Mouse (Mus musculus): ENCODE results near the gene Pdk2. TPM values are rescaled to one million over a fixed set of nuclear protein-coding genes. Genes with fewer than 3 reads are reported as not detected.

Gene Pdk2
- total and polyA plus RNA-seq, 2 experiments from 2014 or later: 14.1 to 30.8 TPM

DNA sequence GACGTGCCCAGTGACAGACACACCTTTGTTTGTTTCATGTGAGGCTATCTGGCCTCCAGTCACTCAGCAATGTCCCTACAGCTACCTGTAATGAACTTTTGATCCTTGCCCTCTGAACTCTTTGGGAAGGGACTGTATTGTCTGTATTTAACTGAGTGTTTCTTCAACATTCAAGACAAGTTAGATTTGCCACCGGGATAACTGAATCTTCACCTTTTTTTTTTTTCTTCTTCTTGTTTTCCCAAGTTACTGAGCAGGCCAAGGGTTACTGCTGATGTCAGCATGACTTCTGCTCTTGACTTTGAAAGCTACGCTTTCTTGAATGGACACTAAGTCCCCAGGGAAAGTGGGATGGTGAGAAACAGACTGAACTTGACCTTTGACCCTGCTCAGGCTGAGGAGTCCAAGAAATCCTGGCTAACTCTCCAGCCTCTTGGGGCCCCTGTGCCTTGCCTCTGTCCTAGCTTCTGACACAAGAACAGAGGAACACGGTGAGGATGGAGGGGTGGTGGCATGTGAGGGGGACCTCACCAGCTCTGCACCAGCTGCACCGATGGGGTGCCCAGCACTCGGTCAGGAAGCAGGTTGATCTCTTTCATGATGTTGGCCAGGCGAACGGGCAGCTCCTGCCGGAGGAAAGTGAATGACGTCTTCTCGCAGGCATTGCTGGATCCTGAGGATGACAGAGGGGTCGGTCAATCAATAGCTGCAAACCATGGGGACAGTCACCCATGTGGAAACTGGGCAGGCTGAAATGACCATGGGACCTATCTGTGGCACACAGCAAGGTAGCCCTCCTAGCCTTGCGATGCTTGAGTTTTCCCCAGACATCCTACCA, 2.1 kb downstream of the Pdk2 start:
- DNase-seq (ENCODE audit: low spot score) (no peak), ATAC-seq (ENCODE audit: low FRiP score) (no peak)
- TF ChIP-seq CTCF (IDR thresholded peaks at IDR 0.05): no peak
- Histone ChIP-seq H3K27ac (ENCODE audit: low read depth, low read length) (no peak overlapping the region), H3K4me1 (ENCODE audit: insufficient read depth, low read length) (peaks cover 5% of the 10 kb centered on the region; the same call in 1 of the 2 replicates), H3K9ac (replicated peaks; ENCODE audit: low read length, poor library complexity, severe bottlenecking) (no peak overlapping the region), H3K4me2 (ENCODE audit: low read depth, low read length, poor library complexity, severe bottlenecking) (no peak overlapping the region), H3K36me3 (ENCODE audit: insufficient read depth, low read length) (peaks cover 2% of the 10 kb centered on the region; the same call in 1 of the 2 replicates), H3K9me3 (ENCODE audit: low read length) (no peaks in the 10 kb centered on the region), H3K4me3 (ENCODE audit: low read depth, low read length) (no peak overlapping the region), H3K27me3 (ENCODE audit: insufficient read depth, low read length) (no peaks in the 10 kb centered on the region)
- WGBS: 88% methylated on average over 13 of the region's 13 CpGs

DNA sequence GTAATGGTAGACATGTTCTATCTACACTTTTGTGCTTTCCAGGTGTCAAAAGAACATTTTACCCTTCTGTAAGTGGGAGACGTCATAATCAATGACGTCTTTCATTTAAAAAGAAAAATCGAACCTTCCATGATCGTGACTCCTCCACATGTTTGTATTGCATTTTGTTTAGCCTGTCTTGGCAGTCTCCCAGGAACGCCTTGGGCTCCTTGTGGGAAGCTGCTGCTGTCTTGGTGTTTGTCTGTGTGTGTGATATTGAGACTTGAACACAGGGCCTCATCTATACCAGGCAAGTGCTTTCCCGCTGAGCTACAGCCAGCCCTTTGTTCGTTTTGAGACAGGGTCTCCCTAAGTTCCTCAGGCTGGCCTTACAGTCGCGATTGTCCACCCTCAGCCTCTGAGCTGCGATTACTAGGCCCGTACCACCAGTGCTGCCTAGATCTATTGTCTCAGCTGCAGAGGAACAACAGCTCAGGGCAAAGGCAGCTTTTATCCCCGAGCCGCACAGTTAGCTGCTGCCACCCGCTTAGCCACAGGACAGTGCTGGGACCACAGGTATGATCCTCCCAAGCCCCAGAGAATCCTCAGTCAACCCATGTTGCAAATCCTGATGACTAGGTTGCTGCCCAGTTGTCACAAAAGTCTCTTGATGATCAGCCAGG, 2.9 kb downstream of the Pdk2 start:
- Histone ChIP-seq H3K9me3 (ENCODE audit: low read length) (no peaks in the 10 kb centered on the region), H3K27me3 (ENCODE audit: insufficient read depth, low read length) (no peaks in the 10 kb centered on the region), H3K4me2 (ENCODE audit: low read depth, low read length, poor library complexity, severe bottlenecking) (no peak overlapping the region), H3K9ac (replicated peaks; ENCODE audit: low read length, poor library complexity, severe bottlenecking) (no peak overlapping the region), H3K27ac (ENCODE audit: low read depth, low read length) (no peak overlapping the region), H3K36me3 (ENCODE audit: insufficient read depth, low read length) (peaks cover 2% of the 10 kb centered on the region; the same call in 1 of the 2 replicates), H3K4me3 (ENCODE audit: low read depth, low read length) (no peak overlapping the region), H3K4me1 (ENCODE audit: insufficient read depth, low read length) (peaks cover 5% of the 10 kb centered on the region; the same call in 1 of the 2 replicates)
- DNase-seq (ENCODE audit: low spot score): no peak
- no peak for TF ChIP-seq CTCF (IDR thresholded peaks at IDR 0.05)
- 70% methylated on average over 14 of the region's 14 CpGs for WGBS
- ATAC-seq (ENCODE audit: low FRiP score): no peak

DNA sequence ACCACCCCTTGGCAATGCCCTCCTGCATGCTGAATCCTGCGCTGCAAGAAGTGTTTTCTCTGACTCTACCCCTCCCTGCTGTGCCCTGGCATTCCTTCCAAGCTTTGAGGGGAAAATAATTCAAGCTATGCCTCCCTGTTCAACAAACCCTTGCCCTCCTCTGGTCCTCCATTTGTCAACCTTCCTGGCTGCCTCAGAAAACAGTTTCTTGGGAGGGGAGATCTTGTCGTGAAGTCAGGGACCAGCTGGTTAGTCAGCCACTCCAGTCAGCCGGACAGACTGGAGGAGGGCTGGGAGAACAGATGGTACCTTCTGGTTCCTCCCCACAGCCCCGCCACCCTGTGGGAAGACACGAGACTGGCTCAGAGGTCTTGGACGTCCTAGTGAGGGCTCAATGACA, 3.8 kb downstream of the Pdk2 start:
- Histone ChIP-seq H3K27ac (ENCODE audit: low read depth, low read length) (no peak overlapping the region), H3K4me1 (ENCODE audit: insufficient read depth, low read length) (peaks cover 5% of the 10 kb centered on the region; the same call in 1 of the 2 replicates), H3K36me3 (ENCODE audit: insufficient read depth, low read length) (peaks cover 2% of the 10 kb centered on the region; the same call in 1 of the 2 replicates), H3K9ac (replicated peaks; ENCODE audit: low read length, poor library complexity, severe bottlenecking) (no peak overlapping the region), H3K27me3 (ENCODE audit: insufficient read depth, low read length) (no peaks in the 10 kb centered on the region), H3K9me3 (ENCODE audit: low read length) (no peaks in the 10 kb centered on the region), H3K4me2 (ENCODE audit: low read depth, low read length, poor library complexity, severe bottlenecking) (no peak overlapping the region), H3K4me3 (ENCODE audit: low read depth, low read length) (no peak overlapping the region)
- ATAC-seq (ENCODE audit: low FRiP score) (no peak), DNase-seq (ENCODE audit: low spot score) (peak; percentile 55)
- 56% methylated on average over 6 of the region's 6 CpGs for WGBS
- no peak for TF ChIP-seq CTCF (IDR thresholded peaks at IDR 0.05)

DNA sequence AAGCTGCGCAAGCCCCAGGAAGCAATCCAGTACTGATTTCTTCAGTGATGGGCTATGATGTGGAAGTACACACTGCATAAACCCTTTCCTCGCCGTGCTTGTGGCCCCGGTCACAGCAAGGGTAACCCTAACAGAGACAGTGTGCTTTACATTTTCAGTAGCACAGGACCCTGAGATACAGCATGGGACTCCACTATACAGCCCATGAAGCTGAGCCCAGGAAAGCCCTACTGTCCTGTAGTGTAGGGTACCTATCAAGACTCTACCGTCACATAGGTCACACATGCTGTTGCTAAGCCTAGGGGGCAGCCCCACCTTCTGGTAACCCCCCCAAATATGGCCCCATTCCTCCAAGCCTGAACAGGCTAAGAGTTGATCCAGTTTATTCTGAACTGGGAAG, 4.6 kb downstream of the Pdk2 start:
- Histone ChIP-seq H3K4me3 (ENCODE audit: low read depth, low read length) (no peak overlapping the region), H3K27me3 (ENCODE audit: insufficient read depth, low read length) (no peaks in the 10 kb centered on the region), H3K4me1 (ENCODE audit: insufficient read depth, low read length) (peaks cover 5% of the 10 kb centered on the region; the same call in 1 of the 2 replicates), H3K9me3 (ENCODE audit: low read length) (no peaks in the 10 kb centered on the region), H3K9ac (replicated peaks; ENCODE audit: low read length, poor library complexity, severe bottlenecking) (no peak overlapping the region), H3K36me3 (ENCODE audit: insufficient read depth, low read length) (peaks cover 5% of the 10 kb centered on the region; the same call in 1 of the 2 replicates), H3K4me2 (ENCODE audit: low read depth, low read length, poor library complexity, severe bottlenecking) (no peak overlapping the region), H3K27ac (ENCODE audit: low read depth, low read length) (no peak overlapping the region)
- no peak for DNase-seq (ENCODE audit: low spot score)
- WGBS: 96% methylated on average over 5 of the region's 5 CpGs
- TF ChIP-seq CTCF (IDR thresholded peaks at IDR 0.05): no peak
- no peak for ATAC-seq (ENCODE audit: low FRiP score)

DNA sequence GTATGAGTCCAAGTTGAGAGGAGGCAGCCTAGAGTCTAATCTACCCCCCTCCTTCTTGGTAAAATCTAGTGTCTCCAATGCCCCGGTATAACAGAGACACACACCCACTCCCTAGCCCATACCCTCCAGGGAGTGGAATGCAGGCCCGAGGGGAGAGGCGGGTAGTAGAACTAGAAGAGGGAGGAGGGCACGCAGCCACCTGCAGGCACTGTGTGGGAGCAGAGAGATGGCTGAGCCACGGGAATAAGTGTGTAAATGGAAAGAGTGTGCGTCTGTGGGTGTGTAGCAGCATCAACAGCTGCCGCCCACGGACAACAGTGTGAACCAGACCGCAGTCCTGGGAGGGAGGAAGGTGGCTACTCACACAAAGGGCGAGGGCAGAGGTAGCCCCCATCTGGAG, 6.3 kb downstream of the Pdk2 start:
- H3K9ac ChIP-seq (replicated peaks; ENCODE audit: low read length, poor library complexity, severe bottlenecking): no peak overlapping the region
- H3K4me1 ChIP-seq (ENCODE audit: insufficient read depth, low read length): no peaks in the 10 kb centered on the region
- no peaks in the 10 kb centered on the region for H3K27me3 ChIP-seq (ENCODE audit: insufficient read depth, low read length)
- 69% methylated on average over 10 of the region's 10 CpGs for WGBS
- H3K9me3 ChIP-seq (ENCODE audit: low read length): no peaks in the 10 kb centered on the region
- H3K4me2 ChIP-seq (ENCODE audit: low read depth, low read length, poor library complexity, severe bottlenecking): no peak overlapping the region
- DNase-seq (ENCODE audit: low spot score) (no peak), ATAC-seq (ENCODE audit: low FRiP score) (no peak)
- no peak for TF ChIP-seq CTCF (IDR thresholded peaks at IDR 0.05)
- peaks cover 5% of the 10 kb centered on the region; the same call in 1 of the 2 replicates for H3K36me3 ChIP-seq (ENCODE audit: insufficient read depth, low read length)
- H3K4me3 ChIP-seq (ENCODE audit: low read depth, low read length): no peak overlapping the region
- H3K27ac ChIP-seq (ENCODE audit: low read depth, low read length): no peak overlapping the region

DNA sequence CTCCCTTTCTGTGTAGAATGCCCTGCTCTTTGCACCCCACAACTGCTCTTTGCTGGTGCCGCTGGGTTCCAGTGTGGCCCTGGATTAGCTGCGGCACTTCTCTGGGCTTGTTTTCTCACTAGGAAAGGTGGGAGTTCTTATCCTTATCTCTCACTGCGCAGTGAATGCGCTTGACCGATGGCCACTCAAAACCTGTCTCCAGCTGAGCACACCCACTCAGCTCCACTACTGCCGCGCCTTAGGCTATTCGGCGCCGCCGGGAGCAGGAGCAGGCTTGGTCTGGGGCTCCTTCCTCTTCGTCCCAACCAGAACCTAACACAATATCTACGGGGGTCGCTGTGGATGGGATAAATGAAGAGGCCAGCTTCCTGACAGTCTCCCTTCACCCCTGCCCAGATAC, 7.5 kb downstream of the Pdk2 start:
- H3K36me3 ChIP-seq (ENCODE audit: insufficient read depth, low read length): peaks cover 6% of the 10 kb centered on the region; the same call in 1 of the 2 replicates
- DNase-seq (ENCODE audit: low spot score) (no peak), ATAC-seq (ENCODE audit: low FRiP score) (no peak)
- no peak for TF ChIP-seq CTCF (IDR thresholded peaks at IDR 0.05)
- no peak overlapping the region for H3K4me2 ChIP-seq (ENCODE audit: low read depth, low read length, poor library complexity, severe bottlenecking)
- no peak overlapping the region for H3K27ac ChIP-seq (ENCODE audit: low read depth, low read length)
- H3K4me3 ChIP-seq (ENCODE audit: low read depth, low read length): no peak overlapping the region
- no peaks in the 10 kb centered on the region for H3K27me3 ChIP-seq (ENCODE audit: insufficient read depth, low read length)
- no peak overlapping the region for H3K9ac ChIP-seq (replicated peaks; ENCODE audit: low read length, poor library complexity, severe bottlenecking)
- no peaks in the 10 kb centered on the region for H3K4me1 ChIP-seq (ENCODE audit: insufficient read depth, low read length)
- H3K9me3 ChIP-seq (ENCODE audit: low read length): no peaks in the 10 kb centered on the region
- 79% methylated on average over 14 of the region's 14 CpGs for WGBS
